Mouse (Mus musculus): ENCODE results near the gene Olfr368.

Gene Olfr368

DNA sequence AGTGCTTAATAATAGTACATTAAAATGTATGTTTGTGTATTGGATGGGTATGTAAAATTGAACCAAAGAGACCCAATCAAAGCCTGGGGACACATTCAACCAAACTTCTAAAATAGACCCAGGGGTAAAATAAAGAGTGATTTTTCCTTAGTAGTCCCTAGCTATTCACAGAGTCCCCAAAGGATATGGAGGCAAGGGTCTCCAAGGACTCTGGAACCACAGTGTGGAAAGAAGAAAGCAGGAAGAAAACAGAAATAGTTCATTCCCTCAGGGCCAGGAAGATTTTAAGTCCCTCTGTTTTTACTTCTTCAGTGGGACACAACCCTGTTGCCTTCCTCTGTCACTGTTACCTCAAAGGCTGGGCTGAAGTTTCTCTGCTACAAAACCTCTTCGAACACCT lies at the start of gene Olfr368:
Olfr368 (plus strand) TSS at position 301 of the 400 bp plus-strand sequence.
- DNase-seq (ENCODE audit: low read depth, low spot score) = no peak

DNA sequence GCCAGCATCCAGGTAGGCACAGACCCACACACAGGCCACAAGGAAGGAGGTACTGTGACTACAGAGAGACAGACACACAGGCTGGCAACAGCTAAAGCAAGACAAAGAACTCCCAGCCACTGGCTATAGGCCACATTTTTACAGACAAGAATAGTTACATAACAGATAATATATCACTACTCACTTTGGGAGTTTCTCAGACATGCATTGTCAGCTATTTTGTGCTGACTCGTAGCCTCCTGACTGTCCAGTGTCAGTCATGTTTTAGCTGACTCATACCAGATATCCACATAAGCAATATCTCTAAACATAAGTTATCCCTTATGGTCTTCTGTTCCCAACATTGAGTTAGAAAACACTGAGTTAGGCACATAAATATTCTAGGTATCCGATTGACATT lies 7.0 kb downstream of the Olfr368 start:
- no peak for DNase-seq (ENCODE audit: low read depth, low spot score)

GRCm38 (mm10) chr2:37338497-37339187 lies 12.3 kb downstream of the Olfr368 start:
- no peak for DNase-seq (ENCODE audit: low read depth, low spot score)

GRCm38 (mm10) chr2:37351671-37352070 lies 25.4 kb downstream of the Olfr368 start:
- no peak for DNase-seq (ENCODE audit: low read depth, low spot score)

- DNase-seq (ENCODE audit: low read depth, low spot score) = no peak
These were observed 29.3 kb downstream of the Olfr368 start for GRCm38 (mm10) chr2:37355571-37355970.

GRCm38 (mm10) chr2:37358633-37359540 lies 32.6 kb downstream of the Olfr368 start, which contains the start of gene Pdcl:
Gene Pdcl, minus strand, starts transcription at chr2:37359332.
- peak; percentile 90 for DNase-seq (ENCODE audit: low read depth, low spot score)

GRCm38 (mm10) chr2:37359908-37360307 lies 33.6 kb downstream of the Olfr368 start:
- DNase-seq (ENCODE audit: low read depth, low spot score) = no peak

DNA sequence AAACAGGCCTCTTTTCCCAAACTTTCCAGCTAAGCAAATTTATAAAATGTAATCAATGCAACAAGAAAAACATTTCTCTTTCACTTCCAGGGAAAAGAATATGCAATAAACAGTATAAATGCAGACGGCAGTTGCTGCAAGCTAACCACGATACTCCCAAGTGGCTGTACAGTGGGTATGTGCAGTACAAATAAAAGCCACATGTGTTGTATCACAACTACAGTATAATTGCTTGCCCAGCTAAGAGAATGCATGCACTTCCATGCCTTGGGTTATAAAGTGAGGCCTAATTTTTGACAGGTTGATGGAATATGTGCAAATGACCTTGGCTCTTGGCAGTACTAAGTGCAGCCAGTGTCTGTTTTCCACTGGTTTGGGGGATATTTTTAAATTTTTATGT lies 44.3 kb downstream of the Olfr368 start:
- no peak for DNase-seq (ENCODE audit: low read depth, low spot score)

DNA sequence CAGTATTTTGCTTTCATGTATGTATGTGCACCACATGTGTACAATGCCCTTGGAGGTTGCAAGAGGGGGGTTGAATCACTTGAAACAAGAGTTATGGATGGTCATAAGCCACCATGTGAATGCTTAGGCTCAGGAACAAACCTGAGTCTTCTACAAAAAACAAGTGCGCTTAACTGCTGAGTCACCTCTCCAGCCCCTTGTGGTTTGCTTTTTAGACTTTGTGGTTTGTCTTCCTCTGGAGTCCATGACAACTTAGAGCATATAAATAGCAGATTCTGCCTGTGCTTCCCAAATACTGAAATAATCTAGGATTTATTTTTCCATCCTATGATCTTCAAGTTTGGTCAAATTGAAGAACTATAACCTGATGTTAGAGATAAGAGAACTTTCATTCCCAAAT lies 49.7 kb downstream of the Olfr368 start:
- no peak for DNase-seq (ENCODE audit: low read depth, low spot score)

DNA sequence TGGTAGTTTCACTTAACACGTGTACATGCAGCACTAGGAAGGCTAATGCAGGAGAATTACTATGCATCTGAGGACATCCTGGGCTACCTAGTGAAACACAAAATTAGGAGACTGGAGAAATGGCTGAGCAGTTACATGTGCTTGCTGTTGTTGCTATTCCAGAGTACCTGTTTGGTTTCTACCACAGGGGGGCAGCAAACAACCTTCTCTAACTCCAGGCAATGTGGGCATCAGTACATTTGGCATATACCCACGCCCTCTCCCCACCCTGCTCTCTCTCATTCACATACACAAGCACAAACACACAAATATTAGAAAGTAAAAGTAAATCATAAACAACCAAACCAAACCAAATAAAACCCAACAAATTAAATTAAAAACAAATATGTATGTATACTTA lies 53.9 kb downstream of the Olfr368 start:
- DNase-seq (ENCODE audit: low read depth, low spot score) = peak; percentile 24

All from WW6 (cell line).